Mouse (Mus musculus): ENCODE measurements around the gene Plcg1. TPM values are rescaled to one million over a fixed set of nuclear protein-coding genes. Genes with fewer than 3 reads are reported as not detected.

Plcg1 gene
- 38.9 TPM for polyA plus RNA-seq (2017; shearing (Covaris generic))

GRCm38 (mm10) chr2:160731117-160731838 lies at the start of gene Plcg1:
Plcg1 (plus strand) TSS chr2:160731300.

Other genes starting within 250 kb of the Plcg1 start
- gene Top1, start 85.4 kb upstream of the Plcg1 start, polyA plus RNA-seq (2017; shearing (Covaris generic)): 49.2 TPM
- 4.6 TPM for gene Zhx3, start 141.7 kb downstream of the Plcg1 start, polyA plus RNA-seq (2017; shearing (Covaris generic))
- gene Lpin3, start 149.4 kb downstream of the Plcg1 start, polyA plus RNA-seq (2017; shearing (Covaris generic)): 1.8 TPM
- not detected for gene Emilin3, start 181.0 kb downstream of the Plcg1 start, polyA plus RNA-seq (2017; shearing (Covaris generic))

All from CD4-positive, CD25-positive, alpha-beta regulatory T cell, adult 9 weeks (primary cell).